Mouse (Mus musculus) limb, embryonic 14.5 days (tissue): ENCODE measurements around the gene Hoxd9. TPM values are rescaled to one million over a fixed set of nuclear protein-coding genes. Genes with fewer than 3 reads are reported as not detected.

Experiments
- ATAC-seq: fragments of 200-750 bp; cut with Nextera tagmentation; 2 replicates; pipeline ENCODE4 v1.8.0; 2017; ENCODE audit warnings: low read depth, moderate number of reproducible peaks, moderate TSS enrichment; ENCODE audit not compliant: low FRiP score
- DNase-seq: peaks from one replicate; pipeline ENCODE4 v3.0.0-alpha.2; 2015; ENCODE audit warnings: low spot score
- H3K27ac ChIP-seq: fragments of 300-500 bp; sonication (generic); replicated peaks from 2 replicates; pipeline ENCODE4 v1.5.1; 2014; ENCODE audit warnings: low read depth, mild to moderate bottlenecking, low read length, moderate library complexity, mixed read lengths
- H3K27me3 ChIP-seq: fragments of 300-500 bp; sonication (generic); 2 replicates; pipeline ENCODE4 v1.6.1; 2014; ENCODE audit warnings: low read length, mixed read lengths; ENCODE audit not compliant: control insufficient read depth, insufficient read depth
- H3K36me3 ChIP-seq: fragments of 300-500 bp; sonication (generic); 2 replicates; pipeline ENCODE4 v1.6.1; 2014; ENCODE audit warnings: mild to moderate bottlenecking, low read length, moderate library complexity, mixed read lengths; ENCODE audit not compliant: control insufficient read depth, insufficient read depth
- H3K4me1 ChIP-seq: fragments of 300-500 bp; sonication (generic); 2 replicates; pipeline ENCODE4 v1.6.1; 2014; ENCODE audit warnings: antibody characterized with exemption, low read length, mixed read lengths; ENCODE audit not compliant: control insufficient read depth, insufficient read depth
- H3K4me2 ChIP-seq: fragments of 300-500 bp; sonication (generic); replicated peaks from 2 replicates; pipeline ENCODE4 v1.6.1; 2014; ENCODE audit warnings: low read depth, mild to moderate bottlenecking, low read length, moderate library complexity; ENCODE audit not compliant: severe bottlenecking
- H3K4me3 ChIP-seq: fragments of 300-500 bp; sonication (generic); replicated peaks from 2 replicates; pipeline ENCODE4 v1.5.1; 2014; ENCODE audit warnings: low read length
- H3K9ac ChIP-seq: fragments of 300-500 bp; sonication (generic); 2 replicates; pipeline ENCODE4 v1.6.1; 2014; ENCODE audit warnings: mild to moderate bottlenecking, low read depth, low read length, moderate library complexity; ENCODE audit not compliant: severe bottlenecking
- H3K9me3 ChIP-seq: fragments of 300-500 bp; sonication (generic); 2 replicates; pipeline ENCODE4 v1.6.1; 2016; ENCODE audit warnings: low read length; ENCODE audit not compliant: control insufficient read depth
- POLR2A ChIP-seq: fragments of 200-500 bp; IDR thresholded peaks from 2 replicates; pipeline ENCODE4 v1.8.0; 2012; ENCODE audit warnings: inconsistent platforms, mild to moderate bottlenecking, moderate library complexity, borderline replicate concordance; ENCODE audit not compliant: insufficient read depth, insufficient read length; ENCODE audit errors: extremely low read depth
- WGBS: fragments of 180-500 bp; shearing (Covaris S2); extraction: QIAGEN DNeasy Blood & Tissue Kit; methylation state at CpG from one replicate; pipeline ENCODE4 v1.1.7; 2014; 5-methylcytosine and 5-hydroxymethylcytosine counted together
- polyA plus RNA-seq, 2 experiments: library from polyadenylated mRNA; depleted of rRNA in 1 of 2; stranded (reverse) in 1 of 2; unstranded in 1 of 2; fragments of >200 nt; fragmentation: Nextera tagmentation in 1 of 2; extraction: Ambion mirVana in 1 of 2; gene quantifications; 2 replicates each; pipeline versions ENCODE4 v1.2.1 to v1.2.3; 2012 to 2014

Gene Hoxd9
- polyA plus RNA-seq, 2 experiments: 8.7 to 19.6 TPM

- peak overlapping the region; percentile 91 for H3K9ac ChIP-seq
- H3K27me3 ChIP-seq: peaks cover 27% of the 10 kb centered on the region
- ATAC-seq (no peak), DNase-seq (no peak)
- H3K4me2 ChIP-seq: peak overlapping the region; percentile 96
- no peak for TF ChIP-seq POLR2A
- H3K4me3 ChIP-seq: peak overlapping the region; percentile 74
- H3K4me1 ChIP-seq: peaks cover 20% of the 10 kb centered on the region
- H3K27ac ChIP-seq: peak overlapping the region; percentile 88
- 9% methylated on average over 12 of the region's 12 CpGs for WGBS
- H3K9me3 ChIP-seq: no peaks in the 10 kb centered on the region
- H3K36me3 ChIP-seq: peaks cover 32% of the 10 kb centered on the region
These were observed 8.5 kb upstream of the Hoxd9 start for GRCm38 (mm10) chr2:74688795-74689573.

GRCm38 (mm10) chr2:74689574-74690337 lies 7.8 kb upstream of the Hoxd9 start:
- peak overlapping the region; percentile 88 for H3K27ac ChIP-seq
- no peaks in the 10 kb centered on the region for H3K9me3 ChIP-seq
- peaks cover 28% of the 10 kb centered on the region for H3K27me3 ChIP-seq
- ATAC-seq: no peak
- TF ChIP-seq POLR2A: no peak
- peaks cover 27% of the 10 kb centered on the region for H3K36me3 ChIP-seq
- no peak for DNase-seq
- WGBS: 3% methylated on average over 24 of the region's 24 CpGs
- H3K4me3 ChIP-seq: peak overlapping the region; percentile 74
- peak overlapping the region; percentile 91 for H3K9ac ChIP-seq
- H3K4me2 ChIP-seq: peak overlapping the region; percentile 96
- H3K4me1 ChIP-seq: peaks cover 20% of the 10 kb centered on the region

GRCm38 (mm10) chr2:74690338-74690716 lies 7.2 kb upstream of the Hoxd9 start:
- 9% methylated on average over 8 of the region's 8 CpGs for WGBS
- H3K4me1 ChIP-seq: peaks cover 21% of the 10 kb centered on the region
- peak overlapping the region; percentile 88 for H3K27ac ChIP-seq
- peak overlapping the region; percentile 96 for H3K4me2 ChIP-seq
- peak overlapping the region; percentile 91 for H3K9ac ChIP-seq
- H3K9me3 ChIP-seq: no peaks in the 10 kb centered on the region
- ATAC-seq (no peak), DNase-seq (no peak)
- peaks cover 29% of the 10 kb centered on the region for H3K36me3 ChIP-seq
- no peak for TF ChIP-seq POLR2A
- H3K27me3 ChIP-seq: peaks cover 29% of the 10 kb centered on the region
- peak overlapping the region; percentile 74 for H3K4me3 ChIP-seq

- TF ChIP-seq POLR2A: no peak
- peak; percentile 79 for DNase-seq
- H3K9ac ChIP-seq: peak within 1 kb of the TSS; percentile 91
- H3K4me2 ChIP-seq: peak within 1 kb of the TSS; percentile 96
- WGBS: under 1% methylated on average over 55 of the region's 56 CpGs
- ATAC-seq: peak; percentile 86
- peaks cover 29% of the 10 kb centered on the region for H3K4me1 ChIP-seq
- H3K9me3 ChIP-seq: no peaks in the 10 kb centered on the region
- peak within 1 kb of the TSS; percentile 74 for H3K4me3 ChIP-seq
- peak within 1 kb of the TSS; percentile 88 for H3K27ac ChIP-seq
- H3K27me3 ChIP-seq: peaks cover 37% of the 10 kb centered on the region
- peaks cover 32% of the 10 kb centered on the region for H3K36me3 ChIP-seq
These were observed 6.2 kb upstream of the Hoxd9 start, which contains the start of gene Hoxd10 for GRCm38 (mm10) chr2:74691022-74691951. Gene Hoxd10, plus strand, starts transcription at chr2:74691924.
